Mouse (Mus musculus) midbrain, embryonic 14.5 days (tissue): Measurements from ENCODE around the gene Zcchc24. TPM values are rescaled to one million over a fixed set of nuclear protein-coding genes. Genes with fewer than 3 reads are reported as not detected.

ENCODE experiments used
- ATAC-seq: fragments of 200-750 bp; cut with Nextera tagmentation; 2 replicates; pipeline ENCODE4 v1.8.0; 2017; ENCODE audit warnings: moderate number of reproducible peaks, moderate library complexity; ENCODE audit not compliant: low FRiP score, low TSS enrichment
- DNase-seq: peaks from one replicate; pipeline ENCODE4 v3.0.0-alpha.2; 2015
- H3K27ac ChIP-seq: fragments of 300-500 bp; sonication (generic); replicated peaks from 2 replicates; pipeline ENCODE4 v1.5.1; 2014; ENCODE audit warnings: mild to moderate bottlenecking, low read depth, low read length, moderate library complexity
- H3K27me3 ChIP-seq: fragments of 300-500 bp; sonication (generic); 2 replicates; pipeline ENCODE4 v1.6.1; 2014; ENCODE audit warnings: low read length, control low read depth, mixed read lengths; ENCODE audit not compliant: control insufficient read depth, insufficient read depth
- H3K36me3 ChIP-seq: fragments of 300-500 bp; sonication (generic); 2 replicates; pipeline ENCODE4 v1.6.1; 2014; ENCODE audit warnings: low read length, control low read depth; ENCODE audit not compliant: control insufficient read depth, insufficient read depth
- H3K4me1 ChIP-seq: fragments of 300-500 bp; sonication (generic); 2 replicates; pipeline ENCODE4 v1.6.1; 2014; ENCODE audit warnings: mild to moderate bottlenecking, antibody characterized with exemption, low read length, control low read depth; ENCODE audit not compliant: control insufficient read depth, insufficient read depth
- H3K4me2 ChIP-seq: fragments of 300-500 bp; sonication (generic); 2 replicates; pipeline ENCODE4 v1.6.1; 2014; ENCODE audit warnings: mild to moderate bottlenecking, low read length, moderate library complexity
- H3K4me3 ChIP-seq: fragments of 300-500 bp; sonication (generic); replicated peaks from 2 replicates; pipeline ENCODE4 v1.5.1; 2014; ENCODE audit warnings: low read depth, low read length
- H3K9ac ChIP-seq: fragments of 300-500 bp; sonication (generic); replicated peaks from 2 replicates; pipeline ENCODE4 v1.6.1; 2014; ENCODE audit warnings: mild to moderate bottlenecking, low read length, moderate library complexity
- H3K9me3 ChIP-seq: fragments of 300-500 bp; sonication (generic); 2 replicates; pipeline ENCODE4 v1.6.1; 2016; ENCODE audit warnings: low read length, control low read depth, mixed read lengths; ENCODE audit not compliant: control insufficient read depth
- WGBS: fragments of 180-500 bp; shearing (Covaris S2); extraction: QIAGEN DNeasy Blood & Tissue Kit; methylation state at CpG from one replicate; pipeline ENCODE4 v1.1.7; 2014; 5-methylcytosine and 5-hydroxymethylcytosine counted together
- polyA plus RNA-seq: library from polyadenylated mRNA; unstranded; fragments of >200 nt; fragmentation: Nextera tagmentation; extraction: Ambion mirVana; gene quantifications from 2 replicates; pipeline ENCODE4 v1.2.1, GENCODE M21; 2014

The Zcchc24 gene
- polyA plus RNA-seq, 1 experiment from 2014 or later: 13.6 TPM

- Histone ChIP-seq H3K4me1 (no peaks in the 10 kb centered on the region), H3K27ac (no peak overlapping the region), H3K9me3 (no peaks in the 10 kb centered on the region), H3K4me3 (no peak overlapping the region), H3K9ac (no peak overlapping the region), H3K27me3 (no peaks in the 10 kb centered on the region), H3K36me3 (no peaks in the 10 kb centered on the region), H3K4me2 (0 out of 2 replicates have a peak overlapping the region, but pooled peaks have one; percentile 15)
- DNase-seq (peak; percentile 81), ATAC-seq (no peak)
- 33% methylated on average over 19 of the region's 19 CpGs for WGBS
Observed at GRCm38 (mm10) chr14:25800166-25800960, 31.5 kb upstream of the Zcchc24 start.

GRCm38 (mm10) chr14:25796619-25797018, 27.8 kb upstream of the Zcchc24 start:
- ATAC-seq (no peak), DNase-seq (no peak)
- WGBS: 90% methylated on average over 7 of the region's 7 CpGs
- H3K9ac ChIP-seq: no peak overlapping the region
- H3K9me3 ChIP-seq: no peaks in the 10 kb centered on the region
- no peaks in the 10 kb centered on the region for H3K36me3 ChIP-seq
- no peak overlapping the region for H3K4me3 ChIP-seq
- H3K4me1 ChIP-seq: no peaks in the 10 kb centered on the region
- H3K27ac ChIP-seq: no peak overlapping the region
- no peaks in the 10 kb centered on the region for H3K27me3 ChIP-seq
- H3K4me2 ChIP-seq: no peak overlapping the region

GRCm38 (mm10) chr14:25795561-25796174, 26.8 kb upstream of the Zcchc24 start:
- Histone ChIP-seq H3K27ac (no peak overlapping the region), H3K9me3 (no peaks in the 10 kb centered on the region), H3K4me3 (no peak overlapping the region), H3K4me2 (no peak overlapping the region), H3K36me3 (no peaks in the 10 kb centered on the region), H3K27me3 (no peaks in the 10 kb centered on the region), H3K4me1 (no peaks in the 10 kb centered on the region), H3K9ac (no peak overlapping the region)
- WGBS: 31% methylated on average over 10 of the region's 10 CpGs
- ATAC-seq (no peak), DNase-seq (peak; percentile 42)

GRCm38 (mm10) chr14:25795067-25795466, 26.2 kb upstream of the Zcchc24 start:
- no peaks in the 10 kb centered on the region for H3K4me1 ChIP-seq
- no peaks in the 10 kb centered on the region for H3K9me3 ChIP-seq
- H3K9ac ChIP-seq: no peak overlapping the region
- H3K27ac ChIP-seq: no peak overlapping the region
- no peak overlapping the region for H3K4me2 ChIP-seq
- H3K36me3 ChIP-seq: no peaks in the 10 kb centered on the region
- ATAC-seq (no peak), DNase-seq (no peak)
- H3K27me3 ChIP-seq: no peaks in the 10 kb centered on the region
- no peak overlapping the region for H3K4me3 ChIP-seq
- 65% methylated on average over 6 of the region's 6 CpGs for WGBS

- Histone ChIP-seq H3K36me3 (no peaks in the 10 kb centered on the region), H3K27ac (no peak overlapping the region), H3K9me3 (no peaks in the 10 kb centered on the region), H3K4me1 (no peaks in the 10 kb centered on the region), H3K4me2 (no peak overlapping the region), H3K4me3 (no peak overlapping the region), H3K27me3 (no peaks in the 10 kb centered on the region), H3K9ac (no peak overlapping the region)
- DNase-seq (no peak), ATAC-seq (no peak)
- 96% methylated on average over 2 of the region's 2 CpGs for WGBS
Observed at GRCm38 (mm10) chr14:25794331-25794730, 25.5 kb upstream of the Zcchc24 start.

- 73% methylated on average over 6 of the region's 6 CpGs for WGBS
- H3K4me1 ChIP-seq: no peaks in the 10 kb centered on the region
- H3K9me3 ChIP-seq: no peaks in the 10 kb centered on the region
Observed at GRCm38 (mm10) chr14:25790768-25791302, 22.0 kb upstream of the Zcchc24 start.

GRCm38 (mm10) chr14:25789946-25790345, 21.1 kb upstream of the Zcchc24 start:
- H3K9me3 ChIP-seq: no peaks in the 10 kb centered on the region
- no peak overlapping the region for H3K9ac ChIP-seq
- DNase-seq (no peak), ATAC-seq (no peak)
- no peak overlapping the region for H3K4me2 ChIP-seq
- 58% methylated on average over 1 of the region's 1 CpGs for WGBS
- H3K4me3 ChIP-seq: no peak overlapping the region
- H3K36me3 ChIP-seq: no peaks in the 10 kb centered on the region
- no peak overlapping the region for H3K27ac ChIP-seq
- no peaks in the 10 kb centered on the region for H3K4me1 ChIP-seq
- no peaks in the 10 kb centered on the region for H3K27me3 ChIP-seq

More at GRCm38 (mm10) chr14:25790768-25791302, 22.0 kb upstream of the Zcchc24 start:
- Histone ChIP-seq H3K4me2 (no peak overlapping the region), H3K27me3 (no peaks in the 10 kb centered on the region), H3K4me3 (no peak overlapping the region), H3K9ac (no peak overlapping the region), H3K27ac (no peak overlapping the region), H3K36me3 (no peaks in the 10 kb centered on the region)
- no peak for DNase-seq
- no peak for ATAC-seq

GRCm38 (mm10) chr14:25789207-25789606, 20.4 kb upstream of the Zcchc24 start:
- no peak for DNase-seq
- H3K36me3 ChIP-seq: no peaks in the 10 kb centered on the region
- no peaks in the 10 kb centered on the region for H3K9me3 ChIP-seq
- no peak overlapping the region for H3K9ac ChIP-seq
- no peak for ATAC-seq
- H3K4me1 ChIP-seq: no peaks in the 10 kb centered on the region
- H3K27me3 ChIP-seq: no peaks in the 10 kb centered on the region
- H3K27ac ChIP-seq: no peak overlapping the region
- no peak overlapping the region for H3K4me3 ChIP-seq
- no peak overlapping the region for H3K4me2 ChIP-seq

- WGBS: 77% methylated on average over 5 of the region's 5 CpGs
- Histone ChIP-seq H3K9ac (no peak overlapping the region), H3K27me3 (no peaks in the 10 kb centered on the region), H3K27ac (no peak overlapping the region), H3K9me3 (no peaks in the 10 kb centered on the region), H3K36me3 (no peaks in the 10 kb centered on the region), H3K4me1 (no peaks in the 10 kb centered on the region), H3K4me2 (no peak overlapping the region), H3K4me3 (no peak overlapping the region)
- no peak for DNase-seq
- ATAC-seq: no peak
Observed at GRCm38 (mm10) chr14:25788201-25788600, 19.4 kb upstream of the Zcchc24 start.
